Mouse (Mus musculus): Measurements from ENCODE around the gene Rdh16f2.
"Not testable (repeated sequence)": the region's sequence is repeated elsewhere in the genome, so short reads cannot be mapped to it uniquely, and the experiment has no call there.

Gene Rdh16f2

GRCm38 (mm10) chr10:127866232-127866631 is at the start of gene Rdh16f2:
Gene Rdh16f2, plus strand, starts transcription at chr10:127866474.
- no peak for DNase-seq

GRCm38 (mm10) chr10:127817268-127817910 is 48.9 kb upstream of the Rdh16f2 start:
- not testable (repeated sequence) for DNase-seq

- not testable (repeated sequence) for DNase-seq
Observed at GRCm38 (mm10) chr10:127821806-127822205, 44.5 kb upstream of the Rdh16f2 start.

- DNase-seq: no peak
Observed at GRCm38 (mm10) chr10:127825386-127825785, 40.9 kb upstream of the Rdh16f2 start.

GRCm38 (mm10) chr10:127829121-127829520 is 37.2 kb upstream of the Rdh16f2 start:
- no peak for DNase-seq

- not testable (repeated sequence) for DNase-seq
Observed at GRCm38 (mm10) chr10:127834186-127834585, 32.1 kb upstream of the Rdh16f2 start.

GRCm38 (mm10) chr10:127835292-127835691 is 31.0 kb upstream of the Rdh16f2 start:
- no peak for DNase-seq

- not testable (repeated sequence) for DNase-seq
Observed at GRCm38 (mm10) chr10:127837793-127838192, 28.5 kb upstream of the Rdh16f2 start.

GRCm38 (mm10) chr10:127838539-127838938 is 27.7 kb upstream of the Rdh16f2 start:
- DNase-seq: no peak

GRCm38 (mm10) chr10:127840776-127841175 is 25.5 kb upstream of the Rdh16f2 start:
- no peak for DNase-seq

- DNase-seq: not testable (repeated sequence)
Observed at GRCm38 (mm10) chr10:127845945-127846344, 20.3 kb upstream of the Rdh16f2 start.

- DNase-seq: no peak
Observed at GRCm38 (mm10) chr10:127848089-127848488, 18.2 kb upstream of the Rdh16f2 start.

- no peak for DNase-seq
Observed at GRCm38 (mm10) chr10:127849628-127850027, 16.6 kb upstream of the Rdh16f2 start, which contains the start of gene Rdh19. Gene Rdh19, plus strand, starts transcription at chr10:127849928.

GRCm38 (mm10) chr10:127856376-127856775 is 9.9 kb upstream of the Rdh16f2 start:
- no peak for DNase-seq

- DNase-seq: no peak
Observed at GRCm38 (mm10) chr10:127864931-127865330, 1.3 kb upstream of the Rdh16f2 start.

- DNase-seq: no peak
Observed at GRCm38 (mm10) chr10:127872484-127872883, 6.2 kb downstream of the Rdh16f2 start.

GRCm38 (mm10) chr10:127877681-127878080 is 11.4 kb downstream of the Rdh16f2 start:
- DNase-seq: peak; percentile 41 to 61

GRCm38 (mm10) chr10:127878262-127879057 is 12.2 kb downstream of the Rdh16f2 start:
- DNase-seq: peak; percentile 11 to 29

- DNase-seq: no peak
Observed at GRCm38 (mm10) chr10:127879155-127879688, 12.9 kb downstream of the Rdh16f2 start.

- no peak for DNase-seq
Observed at GRCm38 (mm10) chr10:127881041-127881440, 14.8 kb downstream of the Rdh16f2 start.

- DNase-seq: no peak
Observed at GRCm38 (mm10) chr10:127886551-127886950, 20.3 kb downstream of the Rdh16f2 start.

- DNase-seq: no peak
Observed at GRCm38 (mm10) chr10:127886971-127887370, 20.7 kb downstream of the Rdh16f2 start.

- no peak for DNase-seq
Observed at GRCm38 (mm10) chr10:127888605-127889004, 22.3 kb downstream of the Rdh16f2 start, which contains the start of gene Rdh7. Gene Rdh7, minus strand, starts transcription at chr10:127888817.

- DNase-seq: no peak
Observed at GRCm38 (mm10) chr10:127891481-127891880, 25.2 kb downstream of the Rdh16f2 start.

Measured in lung, postnatal 4 days (tissue).